Mouse (Mus musculus) mouse embryonic stem cell (cell line): ENCODE data around the gene Gga1.
"Not testable (repeated sequence)": the region's sequence is repeated elsewhere in the genome, so short reads cannot be mapped to it uniquely, and the experiment has no call there.

Experiments used
- in situ Hi-C, 2 experiments: fragments of 300-500 bp; cut with MboI; formaldehyde crosslinking; loops; 1 replicate in 1 of 2; 3 replicates in 1 of 2; pipeline ENCODE4 v1.14.3; 2019 to 2020; ENCODE audit warnings: low sequenced_read_pairs in 2 of 2, low pct_unique_long_range_greater_than_20kb in 1 of 2, mixed read lengths in 1 of 2; ENCODE audit not compliant: unreplicated experiment in 1 of 2

Gene Gga1

GRCm38 (mm10) chr15:78843581-78844469 is 33.2 kb upstream of the Gga1 start:
- in situ Hi-C loops = no loop called here

GRCm38 (mm10) chr15:78844791-78845190 is 32.2 kb upstream of the Gga1 start:
- in situ Hi-C loops = no loop called here

- in situ Hi-C loops = no loop called here
Measured at GRCm38 (mm10) chr15:78845321-78845720, 31.7 kb upstream of the Gga1 start.

GRCm38 (mm10) chr15:78845867-78846266 is 31.1 kb upstream of the Gga1 start:
- in situ Hi-C loops = no loop called here

GRCm38 (mm10) chr15:78846352-78846751 is 30.6 kb upstream of the Gga1 start:
- in situ Hi-C loops = no loop called here

GRCm38 (mm10) chr15:78846805-78847204 is 30.2 kb upstream of the Gga1 start:
- in situ Hi-C loops = not testable (repeated sequence)

- in situ Hi-C loops = no loop called here
Measured at GRCm38 (mm10) chr15:78848467-78848866, 28.5 kb upstream of the Gga1 start.

GRCm38 (mm10) chr15:78849485-78849884 is 27.5 kb upstream of the Gga1 start:
- in situ Hi-C loops = no loop called here

- in situ Hi-C loops = loop anchor here in 1 of 2 experiments (10.0 kb wide), 1 partner anchor 225 kb away; no protein-coding TSS in a partner anchor
Measured at GRCm38 (mm10) chr15:78850059-78850824, 26.7 kb upstream of the Gga1 start.

- in situ Hi-C loops = loop anchor here in 1 of 2 experiments (10.0 kb wide), 1 partner anchor 226 kb away; no protein-coding TSS in a partner anchor
Measured at GRCm38 (mm10) chr15:78850944-78851343, 26.0 kb upstream of the Gga1 start.

- in situ Hi-C loops = loop anchor here in 1 of 2 experiments (10.0 kb wide), 1 partner anchor 227 kb away; no protein-coding TSS in a partner anchor
Measured at GRCm38 (mm10) chr15:78851505-78852153, 25.4 kb upstream of the Gga1 start.

GRCm38 (mm10) chr15:78855303-78855965 is 21.6 kb upstream of the Gga1 start, which contains the start of gene Lgals2:
Gene Lgals2 (minus strand): TSS chr15:78855529.
- in situ Hi-C loops = loop anchor here in 1 of 2 experiments (10.0 kb wide), 1 partner anchor 231 kb away; no protein-coding TSS in a partner anchor

- in situ Hi-C loops = loop anchor here in 1 of 2 experiments (10.0 kb wide), 1 partner anchor 232 kb away; no protein-coding TSS in a partner anchor
Measured at GRCm38 (mm10) chr15:78857009-78857408, 20.0 kb upstream of the Gga1 start.

- in situ Hi-C loops = loop anchor here in 1 of 2 experiments (10.0 kb wide), 1 partner anchor 235 kb away; no protein-coding TSS in a partner anchor
Measured at GRCm38 (mm10) chr15:78859311-78859710, 17.7 kb upstream of the Gga1 start.

GRCm38 (mm10) chr15:78859714-78860113 is 17.3 kb upstream of the Gga1 start:
- in situ Hi-C loops = loop anchor here in 1 of 2 experiments (10.0 kb wide), 1 partner anchor 235 kb away; no protein-coding TSS in a partner anchor

- in situ Hi-C loops = no loop called here
Measured at GRCm38 (mm10) chr15:78862280-78862679, 14.7 kb upstream of the Gga1 start.

- in situ Hi-C loops = no loop called here
Measured at GRCm38 (mm10) chr15:78863154-78863553, 13.8 kb upstream of the Gga1 start.

- in situ Hi-C loops = no loop called here
Measured at GRCm38 (mm10) chr15:78863852-78864253, 13.1 kb upstream of the Gga1 start.
